Mouse (Mus musculus) stomach, embryonic 16.5 days (tissue): ENCODE results near the gene Dmwd. TPM values are rescaled to one million over a fixed set of nuclear protein-coding genes. Genes with fewer than 3 reads are reported as not detected.

Experiments used
- ATAC-seq: fragments of 200-750 bp; cut with Nextera tagmentation; 2 replicates; pipeline ENCODE4 v1.8.0; 2017; ENCODE audit warnings: moderate number of reproducible peaks, moderate TSS enrichment; ENCODE audit not compliant: insufficient read depth, low FRiP score
- H3K27ac ChIP-seq: fragments of 300-500 bp; sonication (generic); 2 replicates; pipeline ENCODE4 v1.5.1; 2014; ENCODE audit warnings: low read length
- H3K27me3 ChIP-seq: fragments of 300-500 bp; sonication (generic); 2 replicates; pipeline ENCODE4 v1.6.1; 2014; ENCODE audit warnings: low read length, control low read depth, mixed read lengths; ENCODE audit not compliant: control insufficient read depth, insufficient read depth
- H3K36me3 ChIP-seq: fragments of 300-500 bp; sonication (generic); 2 replicates; pipeline ENCODE4 v1.6.1; 2014; ENCODE audit warnings: low read length; ENCODE audit not compliant: control insufficient read depth, insufficient read depth
- H3K4me1 ChIP-seq: fragments of 300-500 bp; sonication (generic); 2 replicates; pipeline ENCODE4 v1.6.1; 2014; ENCODE audit warnings: low read length, control low read depth, mixed read lengths; ENCODE audit not compliant: control insufficient read depth, insufficient read depth
- H3K4me2 ChIP-seq: fragments of 300-500 bp; sonication (generic); 2 replicates; pipeline ENCODE4 v1.6.1; 2014; ENCODE audit warnings: low read depth, low read length, mixed read lengths
- H3K4me3 ChIP-seq: fragments of 300-500 bp; sonication (generic); replicated peaks from 2 replicates; pipeline ENCODE4 v1.5.1; 2014; ENCODE audit warnings: mild to moderate bottlenecking, low read length
- H3K9ac ChIP-seq: fragments of 300-500 bp; sonication (generic); 2 replicates; pipeline ENCODE4 v1.6.1; 2014; ENCODE audit warnings: low read length
- H3K9me3 ChIP-seq: fragments of 300-500 bp; sonication (generic); replicated peaks from 2 replicates; pipeline ENCODE4 v1.6.1; 2016; ENCODE audit warnings: low read length, control low read depth; ENCODE audit not compliant: control insufficient read depth
- WGBS: fragments of 180-500 bp; shearing (Covaris S2); extraction: QIAGEN DNeasy Blood & Tissue Kit; methylation state at CpG from one replicate; pipeline ENCODE4 v1.1.7; 2014; 5-methylcytosine and 5-hydroxymethylcytosine counted together
- microRNA-seq: library from miRNA; unstranded; fragments of <30 nt; microRNA quantifications from one replicate; pipeline ENCODE4, GENCODE M21; 2016
- polyA plus RNA-seq: library from polyadenylated mRNA; unstranded; fragments of >200 nt; fragmentation: Nextera tagmentation; extraction: Ambion mirVana; gene quantifications from 2 replicates; pipeline ENCODE4 v1.2.1, GENCODE M21; 2015

The Dmwd gene
- polyA plus RNA-seq, 1 experiment from 2014 or later: 8.3 TPM

DNA sequence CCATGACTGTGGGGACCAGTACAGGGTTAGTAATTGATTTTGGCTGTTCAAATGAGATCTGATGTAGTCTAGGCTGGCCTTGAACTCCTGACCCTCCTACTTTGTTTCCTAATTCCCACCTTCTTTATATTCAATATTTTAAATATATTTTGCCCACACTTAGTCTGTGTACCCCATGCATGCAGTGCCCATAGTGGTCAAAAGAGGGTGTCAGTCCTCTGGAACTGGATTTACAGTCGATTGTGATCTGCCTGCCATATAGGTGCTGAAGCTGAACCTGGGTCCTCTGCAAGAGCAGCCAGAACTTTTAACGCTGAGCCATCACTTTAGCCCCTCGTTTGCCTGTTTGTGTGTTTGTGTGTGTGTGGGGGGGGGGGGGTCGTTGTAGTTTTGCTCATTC lies 54.6 kb downstream of the Dmwd start:
- peak overlapping the region; percentile 91 for H3K27ac ChIP-seq
- H3K36me3 ChIP-seq: no peaks in the 10 kb centered on the region; the same call in 1 of the 2 replicates
- H3K4me1 ChIP-seq: peaks cover 10% of the 10 kb centered on the region
- ATAC-seq: no peak
- no peaks in the 10 kb centered on the region for H3K27me3 ChIP-seq
- H3K4me3 ChIP-seq: peak overlapping the region; percentile 46
- H3K4me2 ChIP-seq: peak overlapping the region; percentile 56
- no peaks in the 10 kb centered on the region for H3K9me3 ChIP-seq
- WGBS: 35% methylated on average over 4 of the region's 4 CpGs
- peak overlapping the region; percentile 65; the same call in 1 of the 2 replicates for H3K9ac ChIP-seq

DNA sequence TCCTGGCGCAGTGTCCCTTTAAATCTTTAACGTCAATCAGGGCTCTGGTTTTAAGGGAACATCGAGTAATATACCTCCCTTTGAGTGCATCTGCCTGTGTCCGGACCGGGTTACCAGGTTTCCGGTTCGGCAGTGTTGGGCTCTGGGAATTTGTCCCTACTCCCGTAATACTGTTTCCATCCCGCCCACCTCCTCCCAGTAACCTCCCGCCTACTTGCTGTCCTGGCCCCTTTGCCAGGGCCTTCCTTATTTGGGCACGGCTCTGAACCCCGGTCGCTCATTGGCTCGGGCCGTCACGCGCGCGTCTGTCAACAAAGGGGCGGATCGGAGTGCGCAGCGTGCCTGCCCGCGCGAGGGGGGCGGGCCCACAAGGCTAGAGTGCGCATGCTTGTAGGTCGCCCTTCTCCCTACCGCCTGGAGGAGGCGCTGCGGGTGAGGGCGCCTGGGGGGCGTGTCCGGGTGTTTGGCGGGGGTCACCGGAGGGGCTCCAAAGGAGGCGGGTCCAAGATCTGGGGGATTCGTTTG lies 55.4 kb downstream of the Dmwd start:
- peak; percentile 99 for ATAC-seq
- WGBS: under 1% methylated on average over 39 of the region's 39 CpGs
- peak overlapping the region; percentile 65 for H3K9ac ChIP-seq

More for the DNA sequence above, 55.4 kb downstream of the Dmwd start:
- peak overlapping the region; percentile 91 for H3K27ac ChIP-seq
- peaks cover 10% of the 10 kb centered on the region for H3K4me1 ChIP-seq
- peak overlapping the region; percentile 56 for H3K4me2 ChIP-seq
- H3K9me3 ChIP-seq: no peaks in the 10 kb centered on the region
- no peaks in the 10 kb centered on the region for H3K27me3 ChIP-seq
- peak overlapping the region; percentile 46 for H3K4me3 ChIP-seq
- peaks cover 4% of the 10 kb centered on the region for H3K36me3 ChIP-seq

Small RNAs within 50 kb of the gene (microRNA-seq; reads per million reads assigned to microRNA genes)
- not detected for gene Mir3100

Other genes starting within 250 kb of the Dmwd start
- gene Mill2, start 236.3 kb upstream of the Dmwd start, polyA plus RNA-seq: 1.3 and 2.1 TPM in 2 replicates
- 119 and 175 TPM in 2 replicates for gene Pglyrp1, start 204.9 kb upstream of the Dmwd start, polyA plus RNA-seq
- gene Ccdc61, start 165.8 kb upstream of the Dmwd start, polyA plus RNA-seq: 16.7 and 21.2 TPM in 2 replicates
- 0.39 and 0.62 TPM in 2 replicates for gene Nova2, start 150.3 kb upstream of the Dmwd start, polyA plus RNA-seq
- not detected in 2 replicates for gene Nanos2, start 88.8 kb upstream of the Dmwd start, polyA plus RNA-seq
- 1.6 and 2.3 TPM in 2 replicates for gene Mypop, start 85.0 kb upstream of the Dmwd start, polyA plus RNA-seq
- gene Irf2bp1, start 72.2 kb upstream of the Dmwd start, polyA plus RNA-seq: 10.7 and 14.3 TPM in 2 replicates
- gene Foxa3, start 52.7 kb upstream of the Dmwd start, polyA plus RNA-seq: 32.5 and 37.1 TPM in 2 replicates
- 20.2 and 22.5 TPM in 2 replicates for gene Sympk, start 51.9 kb upstream of the Dmwd start, polyA plus RNA-seq
- gene Rsph6a, start 21.5 kb upstream of the Dmwd start, polyA plus RNA-seq: not detected in 2 replicates
- 84.7 and 98.1 TPM in 2 replicates for gene Dmpk, start 7.6 kb downstream of the Dmwd start, polyA plus RNA-seq
- 8.8 and 10.4 TPM in 2 replicates for gene Six5, start 18.4 kb downstream of the Dmwd start, polyA plus RNA-seq
- 2.2 and 2.5 TPM in 2 replicates for gene Gm4969, start 42.1 kb downstream of the Dmwd start, polyA plus RNA-seq
- gene Fbxo46, start 43.6 kb downstream of the Dmwd start, polyA plus RNA-seq: 13.5 and 15.3 TPM in 2 replicates
- gene Qpctl, start 73.1 kb downstream of the Dmwd start, polyA plus RNA-seq: 14.1 and 14.8 TPM in 2 replicates
- 123 and 136 TPM in 2 replicates for gene Snrpd2, start 73.5 kb downstream of the Dmwd start, polyA plus RNA-seq
- gene Gipr, start 89.9 kb downstream of the Dmwd start, polyA plus RNA-seq: 1.6 and 2.4 TPM in 2 replicates
- gene Eml2, start 100.2 kb downstream of the Dmwd start, polyA plus RNA-seq: 10.9 and 11.4 TPM in 2 replicates
- gene Gpr4, start 136.3 kb downstream of the Dmwd start, polyA plus RNA-seq: 1.4 and 1.7 TPM in 2 replicates
- gene Opa3, start 152.1 kb downstream of the Dmwd start, polyA plus RNA-seq: 33.0 and 34.5 TPM in 2 replicates
- 77.8 and 85.6 TPM in 2 replicates for gene Vasp, start 195.6 kb downstream of the Dmwd start, polyA plus RNA-seq
- gene Ppm1n, start 203.8 kb downstream of the Dmwd start, polyA plus RNA-seq: 0.17 TPM in 1 of 2 replicates, not detected in the other
- gene Rtn2, start 206.4 kb downstream of the Dmwd start, polyA plus RNA-seq: 14.8 and 21.7 TPM in 2 replicates
- 0.25 and 0.27 TPM in 2 replicates for gene Fosb, start 233.8 kb downstream of the Dmwd start, polyA plus RNA-seq